Mouse (Mus musculus) heart, postnatal 10 days (tissue): ENCODE data around the gene Lrtm2. TPM values are rescaled to one million over a fixed set of nuclear protein-coding genes. Genes with fewer than 3 reads are reported as not detected.
"Not testable (repeated sequence)": the region's sequence is repeated elsewhere in the genome, so short reads cannot be mapped to it uniquely, and the experiment has no call there.

Experiments
- DNase-seq, 2 experiments: peaks; one replicate each; pipeline ENCODE4 v3.0.0; 2021
- intact Hi-C: fragments of 180-260 bp; cut with DNase I; formaldehyde crosslinking; loops from one replicate; pipeline ENCODE4 v1.15.1; 2025
- total RNA-seq, 2 experiments: library from RNA; stranded (reverse); gene quantifications; 2 replicates each; pipeline ENCODE4 v1.2.3; 2021

The Lrtm2 gene
- total RNA-seq = not detected

DNA sequence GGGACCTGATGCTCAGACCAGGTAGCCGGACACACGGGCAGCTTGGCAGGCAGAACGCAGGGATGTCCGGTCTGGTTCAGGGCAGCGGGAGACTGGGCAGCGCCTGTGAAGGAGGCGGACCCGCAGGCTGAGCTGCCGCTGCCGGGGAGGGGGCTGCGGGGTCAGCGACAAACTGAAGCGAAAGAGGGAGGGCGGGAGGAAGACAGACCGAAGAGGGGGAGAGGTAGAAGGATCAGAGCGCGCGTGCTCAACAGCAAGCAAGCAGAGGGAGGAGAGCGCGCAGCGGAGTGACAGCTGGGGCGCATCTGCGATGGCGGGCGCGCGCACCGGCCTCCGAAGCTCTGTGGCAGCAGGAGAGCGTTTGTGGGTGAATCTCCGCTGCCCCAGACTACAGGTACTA is at the start of gene Lrtm2:
TSS of gene Lrtm2 (minus strand) at position 261 of the 400 bp plus-strand sequence.
- DNase-seq = no peak
- intact Hi-C loops = no loop called here

DNA sequence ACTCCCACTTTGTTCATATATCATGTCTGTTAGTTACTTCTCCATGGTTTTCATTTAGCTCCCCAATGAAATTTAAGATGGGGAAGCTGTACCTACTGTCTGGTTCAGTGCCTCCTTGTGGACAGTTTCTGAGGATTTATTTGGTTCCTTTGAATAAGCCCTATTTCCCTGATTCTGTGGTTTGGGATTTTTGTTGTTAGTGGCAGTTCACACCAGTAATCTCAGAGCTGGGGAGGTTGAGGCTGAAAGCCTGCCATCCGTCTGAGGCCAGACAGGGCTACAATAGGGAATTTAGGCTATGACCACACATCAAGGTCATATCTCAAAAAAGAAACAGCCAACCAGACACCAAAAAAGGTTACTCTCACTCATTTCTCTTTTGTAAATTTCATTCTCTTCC is 48.1 kb upstream of the Lrtm2 start:
- no peak for DNase-seq
- intact Hi-C loops = no loop called here

DNA sequence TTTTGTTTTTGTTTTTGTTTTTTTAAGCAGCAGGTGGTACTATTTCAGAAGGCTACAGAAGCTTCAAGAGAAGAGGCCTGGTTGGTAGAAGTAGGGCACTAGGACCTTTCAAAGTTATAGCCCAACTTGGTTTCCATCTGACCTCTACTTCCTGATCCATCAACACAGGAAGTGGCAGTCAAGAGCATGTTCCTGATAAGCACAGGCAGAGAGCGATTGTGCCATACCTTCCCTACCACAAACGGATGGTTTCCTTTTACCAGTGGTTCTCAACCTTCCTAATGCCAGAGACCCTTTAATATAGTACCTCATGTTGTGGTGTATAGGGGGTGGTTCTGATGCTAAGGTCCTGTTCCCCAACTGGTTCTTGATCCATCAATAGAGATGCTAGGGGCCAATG is 47.0 kb upstream of the Lrtm2 start:
- no peak for DNase-seq
- intact Hi-C loops = no loop called here

- DNase-seq = no peak
- intact Hi-C loops = no loop called here
These were observed 44.5 kb upstream of the Lrtm2 start for GRCm38 (mm10) chr6:119375035-119375434.

DNA sequence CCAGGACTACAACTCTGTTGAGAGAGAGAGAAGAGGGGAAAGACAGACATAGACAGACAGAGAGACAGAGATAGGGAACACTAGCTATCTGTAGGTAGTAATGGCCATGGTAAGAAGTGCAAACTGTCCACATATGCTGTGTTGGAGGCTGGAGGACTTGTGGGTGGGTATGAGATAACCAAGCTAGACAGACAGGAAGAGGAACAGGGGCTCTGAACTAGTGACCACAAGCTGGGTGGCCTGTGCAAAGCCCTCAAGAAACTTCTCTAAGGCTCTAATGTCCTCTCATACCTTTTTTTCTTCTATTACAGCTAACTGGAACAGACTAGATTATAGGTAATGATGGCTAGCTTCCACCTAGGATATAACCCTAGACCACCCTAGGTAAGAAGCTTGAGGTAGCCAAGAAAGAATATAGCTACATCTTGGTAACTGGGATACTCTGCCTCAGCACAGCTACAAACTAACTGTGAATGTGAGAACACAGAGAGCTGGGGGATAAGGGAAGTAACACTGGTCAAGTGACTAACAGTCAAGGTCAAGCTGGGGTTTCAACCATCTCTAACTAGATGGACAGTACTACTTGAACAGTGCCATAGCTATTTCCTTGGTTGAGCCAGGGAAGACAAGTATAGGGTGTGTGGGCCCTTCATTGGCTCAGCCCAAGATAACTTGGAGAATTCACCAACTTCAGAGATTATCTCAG is 42.6 kb upstream of the Lrtm2 start:
- no peak for DNase-seq
- intact Hi-C loops = no loop called here

GRCm38 (mm10) chr6:119372237-119372636 is 41.7 kb upstream of the Lrtm2 start:
- no peak for DNase-seq
- intact Hi-C loops = no loop called here

- no peak for DNase-seq
- intact Hi-C loops = no loop called here
These were observed 41.1 kb upstream of the Lrtm2 start for GRCm38 (mm10) chr6:119371624-119372023.

DNA sequence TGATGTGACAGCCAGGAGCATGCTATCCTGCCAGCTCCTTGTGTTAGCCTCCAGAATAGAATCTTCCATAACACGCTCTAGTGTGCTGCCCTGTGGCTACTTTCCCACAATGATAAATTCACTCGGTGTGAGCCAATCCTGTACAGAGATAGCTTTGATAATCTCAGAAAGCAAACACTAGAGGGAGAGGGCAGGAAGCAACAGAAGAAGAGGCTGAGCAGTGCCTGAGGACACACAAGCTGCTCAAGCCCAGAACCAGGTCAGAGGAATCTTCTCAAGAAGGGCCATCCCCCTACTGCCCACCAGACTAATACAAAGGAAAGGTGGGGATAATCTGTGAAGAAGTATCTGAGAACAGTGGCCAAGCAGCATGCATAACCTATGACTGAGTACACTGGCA is 36.8 kb upstream of the Lrtm2 start:
- no peak for DNase-seq
- intact Hi-C loops = loop anchor here (10.0 kb wide), 1 partner anchor 1117 kb away; no protein-coding TSS in a partner anchor

- not testable (repeated sequence) for DNase-seq
- intact Hi-C loops = loop anchor here (10.0 kb wide), 1 partner anchor 1118 kb away; no protein-coding TSS in a partner anchor
These were observed 36.2 kb upstream of the Lrtm2 start for GRCm38 (mm10) chr6:119366800-119367199.

DNA sequence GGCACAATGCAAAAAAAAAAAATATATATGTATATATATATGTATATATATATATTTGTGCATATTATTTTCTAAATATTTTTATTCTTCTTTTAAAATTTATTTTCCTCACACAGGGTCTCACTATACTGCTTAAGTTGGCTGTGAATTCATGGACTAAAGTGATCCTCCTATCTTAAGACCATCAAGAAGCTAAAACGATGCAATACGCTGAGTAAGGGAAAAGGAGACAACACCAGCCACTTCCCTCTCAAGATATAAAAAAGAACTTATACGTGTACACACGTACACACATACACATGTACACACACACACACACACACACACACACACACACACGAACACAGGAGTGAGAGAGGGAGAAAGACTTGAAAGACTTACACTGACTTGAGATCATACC is 33.0 kb upstream of the Lrtm2 start:
- intact Hi-C loops = loop anchor here (5.0 to 10.0 kb wide), 2 partner anchors 69 to 1121 kb away; no protein-coding TSS in a partner anchor

GRCm38 (mm10) chr6:119360925-119361702 is 30.5 kb upstream of the Lrtm2 start:
- DNase-seq = no peak
- intact Hi-C loops = loop anchor here (5.0 to 10.0 kb wide), 2 partner anchors 71 to 1124 kb away; no protein-coding TSS in a partner anchor

More for the DNA sequence above, 33.0 kb upstream of the Lrtm2 start:
- DNase-seq = no peak

DNA sequence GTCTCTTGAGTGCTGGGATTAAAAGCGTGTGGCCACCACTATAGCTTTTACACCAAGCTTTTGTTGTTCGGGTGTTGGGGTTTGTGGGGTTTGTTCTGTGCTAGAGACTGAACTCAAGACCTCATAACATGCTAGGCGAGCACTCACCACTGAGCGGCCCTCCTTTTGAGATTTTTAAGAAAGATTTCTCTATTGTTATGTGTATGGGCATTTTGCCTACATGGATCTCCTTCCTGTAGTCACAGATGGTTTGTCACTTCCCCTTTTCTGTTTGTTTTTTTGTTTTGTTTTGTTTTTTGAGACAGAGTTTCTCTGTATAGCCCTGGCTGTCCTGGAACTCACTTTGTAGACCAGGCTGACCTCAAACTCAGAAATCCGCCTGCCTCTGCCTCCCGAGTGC is 29.7 kb upstream of the Lrtm2 start:
- not testable (repeated sequence) for DNase-seq
- intact Hi-C loops = loop anchor here (5.0 to 10.0 kb wide), 2 partner anchors 72 to 1125 kb away; no protein-coding TSS in a partner anchor

DNA sequence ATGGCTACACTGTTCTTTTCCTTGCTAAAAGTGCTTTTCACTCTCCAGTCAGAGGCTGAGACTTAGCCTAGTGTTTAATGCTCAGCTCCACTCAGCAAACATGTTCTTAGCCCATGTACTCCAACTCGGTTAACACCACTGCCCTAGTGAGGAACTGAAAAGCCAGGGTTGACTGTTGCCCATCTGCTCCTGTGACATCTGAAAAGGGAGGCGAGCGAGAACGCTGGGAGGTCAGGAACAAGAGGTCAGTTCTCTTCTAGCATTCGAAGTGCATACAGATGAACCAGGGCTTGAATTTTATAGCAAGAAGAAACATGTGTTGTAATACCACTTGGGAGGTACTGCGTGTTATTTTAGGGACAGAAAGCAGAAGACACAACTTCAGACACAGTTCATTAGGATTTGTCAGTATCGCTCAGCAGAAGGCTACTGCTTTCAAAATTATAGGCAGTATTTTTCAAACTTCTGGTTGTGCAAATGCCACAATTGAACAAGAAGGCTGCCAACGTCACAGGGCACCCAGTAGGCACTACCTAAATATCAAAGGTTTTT is 27.5 kb upstream of the Lrtm2 start:
- intact Hi-C loops = no loop called here
- no peak for DNase-seq

GRCm38 (mm10) chr6:119352501-119352900 is 21.9 kb upstream of the Lrtm2 start:
- DNase-seq = no peak

DNA sequence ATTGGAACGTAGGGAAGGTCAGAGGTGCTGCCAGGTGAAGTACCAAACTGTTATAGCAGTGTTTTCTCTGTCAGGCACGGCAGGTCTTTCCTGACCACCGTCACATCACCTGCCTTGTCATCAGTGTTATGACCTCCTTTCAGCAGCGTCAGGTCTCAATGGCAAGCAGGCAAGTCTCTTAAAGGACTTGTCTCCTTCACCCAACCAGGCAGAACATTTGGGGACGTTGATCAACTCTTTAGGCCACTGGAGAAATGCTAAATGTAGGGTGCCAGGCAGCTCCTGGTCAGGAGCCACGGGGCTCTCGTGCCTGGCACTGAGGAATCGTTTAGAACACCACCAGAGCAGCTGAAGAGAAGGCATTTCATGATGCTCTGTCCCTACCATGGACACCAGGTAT is 21.1 kb upstream of the Lrtm2 start:
- intact Hi-C loops = no loop called here
- no peak for DNase-seq

More at GRCm38 (mm10) chr6:119352501-119352900, 21.9 kb upstream of the Lrtm2 start:
- intact Hi-C loops = no loop called here

- intact Hi-C loops = no loop called here
- no peak for DNase-seq
These were observed 20.2 kb upstream of the Lrtm2 start for GRCm38 (mm10) chr6:119350703-119351198.

DNA sequence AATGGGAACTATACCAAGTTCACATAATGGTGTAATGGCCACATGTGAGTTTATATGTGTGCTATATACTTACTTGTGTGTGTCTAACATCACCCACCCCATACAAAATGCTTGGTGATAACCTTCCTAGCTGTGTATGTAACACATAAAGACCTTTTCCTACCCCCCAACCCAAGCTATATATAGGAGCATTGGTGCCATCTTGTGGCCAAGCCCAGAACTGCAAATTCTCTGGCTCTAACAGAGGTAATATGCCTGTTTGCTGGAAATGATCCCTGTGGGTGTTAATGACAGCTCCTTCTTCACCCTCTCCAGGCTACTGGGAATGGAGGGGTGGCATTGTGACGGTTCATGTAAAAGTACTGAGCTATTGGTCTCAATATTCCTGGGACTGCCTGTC is 17.7 kb upstream of the Lrtm2 start:
- intact Hi-C loops = loop anchor here (1.0 to 10.0 kb wide), 6 partner anchors 84 to 703 kb away; no protein-coding TSS in a partner anchor
- peak; percentile 77 to 87 for DNase-seq

DNA sequence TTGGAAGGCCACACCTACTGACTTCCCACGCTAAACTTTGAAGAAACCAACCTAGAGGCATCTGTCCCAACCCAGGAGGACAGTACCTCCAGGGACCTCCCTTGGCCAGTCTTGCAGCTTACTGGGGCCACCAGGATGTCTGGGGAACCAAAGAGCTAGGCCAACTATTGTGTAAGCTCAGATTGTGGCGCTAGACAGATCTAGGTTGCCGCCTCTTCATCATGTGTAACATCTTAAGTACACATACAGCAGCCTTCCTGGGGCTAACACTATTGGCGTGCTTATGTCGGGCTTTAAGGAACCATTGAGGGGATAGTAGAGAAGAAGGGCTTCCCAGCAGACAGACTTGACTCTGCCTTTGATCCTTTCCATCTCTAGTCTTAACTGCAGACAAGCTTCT is 17.2 kb upstream of the Lrtm2 start:
- intact Hi-C loops = loop anchor here (1.0 to 10.0 kb wide), 6 partner anchors 84 to 703 kb away; no protein-coding TSS in a partner anchor
- DNase-seq = no peak

DNA sequence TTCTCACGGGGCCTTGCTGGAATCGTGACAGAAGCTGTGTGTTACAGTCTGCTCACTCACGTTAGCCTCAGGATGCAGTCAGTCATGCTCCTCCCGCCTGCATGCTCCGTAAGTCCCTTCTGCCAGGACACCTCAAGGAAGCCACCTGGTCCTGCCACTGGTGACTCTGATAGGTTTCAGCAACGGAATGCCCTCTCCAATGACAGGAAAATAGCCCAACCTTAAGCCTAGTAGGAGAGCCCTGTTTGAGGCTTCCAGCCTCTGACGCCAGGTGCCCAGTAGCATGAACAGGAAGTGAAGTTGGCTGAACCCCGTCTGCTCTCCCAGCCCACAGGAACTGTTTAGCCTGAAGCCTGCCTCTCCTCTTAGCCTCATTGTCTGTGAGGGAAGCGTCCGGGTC is 15.7 kb upstream of the Lrtm2 start:
- DNase-seq = no peak
- intact Hi-C loops = loop anchor here (5.0 to 10.0 kb wide), 5 partner anchors 86 to 701 kb away; no protein-coding TSS in a partner anchor

- intact Hi-C loops = loop anchor here (10.0 kb wide), 2 partner anchors 417 to 697 kb away; no protein-coding TSS in a partner anchor
- peak; percentile 29 to 46 for DNase-seq
These were observed 10.8 kb upstream of the Lrtm2 start for GRCm38 (mm10) chr6:119341409-119341808.
